ENCODE assay signal across 27 mouse cellular contexts in genomic region chr8:56407267-56407666, GRCm38 (mm10).
"Had no signal": no experiment of that assay in that cellular context is flagged by ENCODE, and none has a peak within 500 bp of the region (broad histone marks: within the 10 kb centered on the region; RNA-seq: fewer than 3 reads in every experiment).

No protein-coding gene starts in this region.

- H3K4me1 ChIP-seq: heart, embryonic 10.5 days; heart, embryonic 12.5 days; hindbrain, embryonic 10.5 days; hindbrain, embryonic 12.5 days; kidney, embryonic 15.5 days; limb, embryonic 10.5 days; liver, embryonic 13.5 days; liver, embryonic 15.5 days had no signal

- H3K4me3 ChIP-seq: gastrocnemius, adult 2 months; heart, embryonic 10.5 days; heart, embryonic 12.5 days; hindbrain, embryonic 10.5 days; hindbrain, embryonic 12.5 days; kidney, embryonic 15.5 days; layer of hippocampus, adult 2 months; left cerebral cortex, adult 2 months; limb, embryonic 10.5 days; limb, embryonic 12.5 days; liver, embryonic 13.5 days; liver, embryonic 15.5 days had no signal

- H3K9ac ChIP-seq: heart, embryonic 12.5 days; hindbrain, embryonic 12.5 days; hindbrain, embryonic 14.5 days; kidney, embryonic 15.5 days; limb, embryonic 12.5 days; liver, embryonic 13.5 days; liver, embryonic 15.5 days; liver, postnatal 0 days had no signal

- H3K4me2 ChIP-seq: heart, embryonic 12.5 days; hindbrain, embryonic 12.5 days; hindbrain, embryonic 14.5 days; kidney, embryonic 15.5 days; limb, embryonic 12.5 days; liver, embryonic 13.5 days; liver, embryonic 15.5 days had no signal

- H3K27ac ChIP-seq: gastrocnemius, adult 2 months; heart, embryonic 10.5 days; hindbrain, embryonic 10.5 days; hindbrain, embryonic 12.5 days; hindbrain, embryonic 14.5 days; kidney, embryonic 15.5 days; kidney, postnatal 0 days; layer of hippocampus, adult 2 months; left cerebral cortex, adult 2 months; limb, embryonic 10.5 days; limb, embryonic 12.5 days; liver, embryonic 13.5 days; liver, embryonic 15.5 days had no signal

- H3K36me3 ChIP-seq: heart, embryonic 10.5 days; heart, embryonic 12.5 days; hindbrain, embryonic 10.5 days; hindbrain, embryonic 12.5 days; kidney, embryonic 15.5 days; limb, embryonic 10.5 days; limb, embryonic 12.5 days; liver, embryonic 13.5 days; liver, embryonic 15.5 days had no signal

- H3K27me3 ChIP-seq: heart, embryonic 12.5 days; hindbrain, embryonic 12.5 days; kidney, embryonic 15.5 days; limb, embryonic 12.5 days; liver, embryonic 13.5 days; liver, embryonic 15.5 days had no signal

- DNase-seq: gastrocnemius, adult 2 months; gastrocnemius, postnatal 10 days; gastrocnemius, postnatal 25 days; heart, adult 18-20 months; heart, postnatal 10 days; heart, postnatal 4 days; kidney, adult 18-20 months; kidney, adult 8-10 months; kidney, postnatal 14 days; kidney, postnatal 4 days; liver; liver, embryonic 13.5 days; liver, postnatal 0 days had no signal

- ATAC-seq: hindbrain, embryonic 16.5 days; inflammation-experienced regulatory T-cells, adult 6 months; liver, postnatal 0 days had no signal

- H3K9me3 ChIP-seq: heart, embryonic 10.5 days; heart, embryonic 12.5 days; hindbrain, embryonic 10.5 days; hindbrain, embryonic 12.5 days; kidney, embryonic 15.5 days; limb, embryonic 10.5 days; limb, embryonic 12.5 days; liver, embryonic 13.5 days; liver, embryonic 15.5 days had no signal
